Mouse (Mus musculus): Measurements from ENCODE around the gene Flot1.
A peak's percentile ranks its signal among the peaks of the same experiment; 100 is the strongest.

Flot1 gene

DNA sequence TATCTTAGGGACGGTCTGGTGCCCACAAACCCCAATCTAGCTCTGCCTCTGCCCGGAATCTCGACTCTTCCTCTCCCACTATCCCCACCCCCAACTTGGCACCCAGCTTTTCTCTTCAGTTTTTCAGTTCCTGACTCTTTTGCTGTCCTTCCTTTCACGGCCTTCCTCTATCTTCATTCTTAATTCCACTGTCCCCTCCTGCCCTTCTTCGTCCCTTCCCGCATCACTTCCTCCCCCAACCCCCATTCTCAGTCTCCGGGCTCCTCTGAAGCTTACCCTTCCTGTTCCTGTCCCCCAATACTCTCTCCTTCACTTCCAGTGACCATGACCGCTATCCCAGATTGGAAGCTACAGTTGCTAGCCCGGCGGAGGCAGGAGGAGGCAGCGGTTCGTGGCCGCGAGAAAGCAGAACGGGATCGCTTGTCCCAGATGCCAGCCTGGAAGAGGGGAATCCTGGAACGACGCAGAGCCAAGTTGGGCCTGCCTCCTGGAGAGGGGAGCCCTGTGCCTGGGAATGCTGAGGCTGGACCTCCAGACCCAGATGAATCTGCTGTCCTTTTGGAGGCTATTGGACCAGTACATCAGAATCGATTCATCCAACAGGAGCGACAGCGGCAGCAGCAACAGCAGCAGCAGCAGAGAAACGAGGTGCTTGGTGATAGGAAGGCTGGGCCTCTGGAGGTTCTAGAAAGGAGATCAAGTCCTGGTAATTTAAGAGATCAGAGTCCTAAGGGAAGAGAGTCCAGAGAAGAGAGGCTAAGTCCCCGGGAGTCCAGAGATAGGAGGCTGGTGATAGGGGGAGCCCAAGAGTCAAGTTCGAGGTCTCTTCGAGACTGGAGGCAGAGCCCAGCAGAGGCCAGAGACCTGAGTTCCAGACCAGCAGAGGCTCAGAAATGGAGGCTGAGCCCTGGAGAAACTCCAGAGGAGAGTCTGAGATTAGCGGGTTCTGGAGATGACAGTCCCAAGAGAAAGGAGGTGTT, 44.2 kb downstream of the Flot1 start:
- no peak for DNase-seq (ENCODE audit: low spot score)

DNA sequence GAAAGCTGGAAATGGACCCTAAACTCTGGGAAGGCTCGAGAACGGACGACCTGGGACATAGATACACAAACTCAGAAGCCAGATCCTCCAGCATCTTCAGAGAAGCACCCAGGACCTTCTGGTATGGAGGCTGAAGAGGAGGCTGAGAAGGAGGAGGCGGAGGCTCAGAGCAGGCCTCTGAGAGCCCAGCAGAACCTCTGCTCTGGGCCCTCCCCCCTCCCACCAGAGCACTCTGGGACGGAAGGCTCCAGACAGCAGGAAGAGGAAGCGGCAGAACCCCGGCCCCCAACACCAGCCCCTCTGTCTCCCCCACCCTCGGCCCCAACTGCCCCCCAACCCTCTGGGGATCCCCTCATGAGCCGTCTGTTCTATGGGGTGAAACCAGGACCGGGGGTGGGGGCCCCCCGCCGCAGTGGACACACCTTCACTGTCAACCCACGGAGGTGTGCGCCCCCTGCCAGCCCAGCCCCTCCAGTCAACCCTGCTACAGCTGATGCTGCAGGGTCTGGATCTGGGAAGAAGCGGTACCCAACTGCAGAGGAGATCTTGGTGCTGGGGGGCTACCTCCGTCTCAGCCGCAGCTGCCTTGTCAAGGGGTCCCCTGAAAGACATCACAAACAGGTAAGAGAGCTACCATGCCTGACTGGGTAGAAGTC, 45.3 kb downstream of the Flot1 start:
- DNase-seq (ENCODE audit: low spot score), result no peak

DNA sequence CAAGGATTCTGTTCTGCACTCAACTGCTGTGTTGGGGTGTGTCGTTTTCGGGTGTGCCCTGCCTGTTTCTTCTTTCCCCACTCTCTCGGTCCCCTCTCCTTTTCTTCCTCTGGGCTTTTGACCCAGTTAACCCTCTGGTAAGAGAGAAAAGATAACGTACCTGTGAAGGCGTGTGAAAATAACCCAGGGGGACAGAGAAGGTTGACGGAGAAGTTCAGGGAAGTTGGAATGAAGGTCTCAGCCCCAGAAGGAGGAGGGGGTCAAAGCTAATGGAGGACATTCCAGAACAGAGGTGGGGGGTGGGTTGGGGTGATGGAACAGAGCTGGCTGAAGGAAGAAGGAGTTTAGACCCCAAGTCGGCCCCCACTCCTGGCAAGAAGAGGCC, 45.9 kb downstream of the Flot1 start:
- no peak for DNase-seq (ENCODE audit: low spot score)

DNA sequence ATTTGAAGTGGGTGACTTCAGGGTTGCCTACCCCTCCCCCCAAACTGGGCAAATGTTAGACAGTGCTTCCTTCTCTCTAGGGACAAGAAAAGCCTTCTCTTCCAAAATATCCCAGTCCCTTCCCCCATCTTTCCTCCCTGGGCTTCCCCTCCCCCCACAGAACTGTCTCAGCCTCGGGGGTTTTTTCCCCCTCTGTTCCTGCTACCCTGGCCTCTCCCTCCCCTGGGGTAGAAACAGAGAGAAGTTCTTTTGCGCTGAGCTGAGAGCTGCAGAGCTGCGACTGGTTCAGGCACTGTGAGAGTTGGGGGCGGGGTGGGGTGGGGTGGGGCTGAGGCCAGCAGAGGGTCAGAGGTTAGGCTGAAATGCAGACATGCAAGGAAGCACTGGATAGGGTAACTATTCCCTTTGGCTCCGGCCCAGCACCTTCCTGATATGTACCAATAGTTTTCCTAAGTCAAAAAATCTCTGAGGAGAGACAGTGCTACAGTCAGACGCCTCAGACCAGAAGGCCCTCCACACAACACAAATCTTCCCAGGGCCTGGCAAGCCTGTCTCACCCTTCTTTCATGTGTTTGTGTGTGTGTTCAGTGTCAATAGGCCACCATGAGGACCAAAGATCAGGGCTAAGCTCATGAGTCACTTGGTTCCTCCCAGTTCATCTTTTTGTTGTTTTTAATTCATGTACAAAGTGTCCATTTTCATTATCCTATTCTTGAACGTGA, 46.5 kb downstream of the Flot1 start:
- DNase-seq (ENCODE audit: low spot score), result no peak

DNA sequence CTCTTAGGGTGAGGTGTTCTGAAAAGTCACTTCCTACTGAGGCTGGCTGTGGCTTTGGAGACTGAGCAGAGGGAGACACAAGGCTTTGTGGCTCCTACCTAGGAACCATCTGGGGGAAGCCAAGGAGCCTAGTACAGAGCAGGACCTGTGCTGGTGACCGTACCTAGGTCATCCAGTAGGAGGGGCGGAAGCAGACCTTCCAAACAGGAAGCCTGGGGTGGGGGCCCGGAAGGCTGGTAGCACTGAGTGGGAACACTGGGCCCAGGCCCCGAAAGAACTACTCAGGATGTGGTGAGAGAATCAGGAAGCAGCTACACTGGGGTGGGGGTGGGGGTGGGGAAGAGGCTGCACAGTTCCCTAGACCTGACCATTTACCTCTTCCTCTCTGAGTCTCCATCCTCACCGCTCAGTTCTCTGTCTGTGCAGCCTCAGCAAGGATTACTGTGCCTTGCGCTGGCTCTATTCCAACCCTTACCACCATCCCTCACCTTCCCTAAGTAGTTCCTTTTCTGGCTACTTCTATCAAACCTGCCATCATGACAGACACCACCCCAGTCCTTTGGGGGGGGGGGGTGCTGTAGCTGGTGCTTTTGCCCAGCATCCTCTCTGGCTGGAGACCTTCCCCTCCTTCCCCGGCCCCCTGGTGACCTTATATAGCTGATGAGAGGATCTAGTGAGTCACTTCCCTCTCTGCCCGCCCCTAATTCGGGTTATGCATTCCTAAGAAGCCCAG, 47.3 kb downstream of the Flot1 start:
- no peak for DNase-seq (ENCODE audit: low spot score)

DNA sequence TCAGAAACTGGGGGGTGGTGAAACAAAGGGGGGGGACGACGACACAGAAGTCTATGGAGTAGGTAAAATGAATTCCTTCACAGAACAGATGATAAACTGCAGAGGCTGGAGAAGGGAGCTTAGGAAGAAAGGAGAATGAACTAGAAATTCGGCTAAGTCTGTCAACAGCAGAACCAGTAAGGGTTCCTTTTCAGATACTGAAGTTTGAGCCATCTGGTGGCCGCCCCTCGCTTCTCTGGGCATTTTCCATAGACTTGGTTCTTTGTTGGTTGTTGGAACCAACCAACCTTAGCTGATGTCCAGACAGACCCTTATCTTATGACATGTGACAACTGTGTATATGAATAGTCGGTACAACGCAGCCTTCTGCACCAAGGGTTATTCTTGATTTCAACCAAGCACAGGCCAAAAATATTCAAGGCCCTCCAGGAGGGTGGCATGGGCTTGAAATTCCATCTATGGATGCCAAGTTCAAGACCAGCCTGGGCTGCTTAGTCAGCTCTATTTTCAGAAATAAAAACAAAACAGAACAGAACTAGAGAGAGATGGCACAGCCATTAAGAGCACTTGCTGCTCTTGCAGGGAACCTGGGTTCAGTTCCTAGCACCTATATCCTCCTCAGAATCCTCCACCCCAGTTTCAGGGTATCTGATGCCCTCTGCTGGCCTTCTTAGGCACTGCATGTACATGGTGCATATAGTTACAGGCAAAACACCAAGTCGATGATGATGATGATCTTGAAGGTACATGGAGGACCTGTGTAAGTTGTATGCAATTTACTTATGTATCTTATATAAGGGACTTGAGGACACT, 48.1 kb downstream of the Flot1 start:
- no peak for DNase-seq (ENCODE audit: low spot score)

DNA sequence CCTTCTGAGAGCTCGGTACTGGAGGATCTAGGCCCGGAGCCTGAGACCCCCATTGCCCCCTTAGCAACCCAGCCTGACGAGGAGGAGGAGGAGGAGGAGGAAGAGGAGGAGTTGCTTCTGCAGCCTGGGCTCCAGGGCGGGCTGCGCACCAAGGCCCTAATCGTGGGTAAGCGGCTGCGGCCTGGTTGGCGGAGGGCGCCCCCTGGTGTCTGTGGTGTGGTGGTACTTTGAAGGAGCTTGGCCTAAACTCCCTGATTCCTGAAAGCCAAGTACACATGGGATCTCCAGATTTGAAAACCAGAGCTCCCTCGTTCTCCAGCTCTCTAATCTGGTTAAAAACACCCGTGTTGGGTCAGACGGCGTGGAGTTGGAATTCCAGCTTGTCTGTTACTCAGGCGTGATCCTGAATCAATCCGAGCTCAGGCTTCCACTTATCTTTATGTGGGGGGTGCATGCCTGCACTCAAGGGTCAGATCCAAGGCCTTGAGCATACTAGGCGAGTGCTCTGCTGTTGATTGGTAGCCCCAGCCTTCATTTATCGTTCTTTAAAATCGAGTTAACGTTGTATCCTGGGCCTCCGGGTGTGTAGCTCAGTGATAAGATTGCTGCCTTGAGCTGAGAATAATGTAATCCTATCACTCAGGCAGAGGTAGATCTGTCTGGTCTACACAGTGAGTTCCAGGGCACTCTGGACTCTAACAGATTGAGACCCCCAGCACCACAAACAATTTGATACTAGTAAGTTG, 50.9 kb downstream of the Flot1 start:
- DNase-seq (ENCODE audit: low spot score), result peak; percentile 70

DNA sequence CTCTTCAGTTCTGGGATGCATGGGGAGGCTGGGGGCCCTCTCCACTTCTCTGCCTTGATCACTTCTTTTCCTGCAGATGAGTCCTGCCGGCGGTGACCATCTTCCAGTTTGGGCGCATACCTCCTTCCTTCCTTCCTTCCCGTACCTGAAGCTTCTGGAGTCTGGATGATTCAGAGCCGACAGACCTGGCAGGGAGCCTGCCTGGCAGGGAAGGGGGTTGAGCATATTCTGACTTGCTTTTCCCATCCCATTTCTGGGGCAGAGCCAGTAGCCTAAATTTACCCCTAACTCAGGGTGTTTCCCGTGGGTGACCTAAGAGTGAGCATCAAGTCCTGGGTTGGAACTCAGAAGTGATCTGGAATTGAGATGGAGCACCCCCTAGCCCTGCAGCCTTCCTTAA, 51.7 kb downstream of the Flot1 start:
- no peak for DNase-seq (ENCODE audit: low spot score)

DNA sequence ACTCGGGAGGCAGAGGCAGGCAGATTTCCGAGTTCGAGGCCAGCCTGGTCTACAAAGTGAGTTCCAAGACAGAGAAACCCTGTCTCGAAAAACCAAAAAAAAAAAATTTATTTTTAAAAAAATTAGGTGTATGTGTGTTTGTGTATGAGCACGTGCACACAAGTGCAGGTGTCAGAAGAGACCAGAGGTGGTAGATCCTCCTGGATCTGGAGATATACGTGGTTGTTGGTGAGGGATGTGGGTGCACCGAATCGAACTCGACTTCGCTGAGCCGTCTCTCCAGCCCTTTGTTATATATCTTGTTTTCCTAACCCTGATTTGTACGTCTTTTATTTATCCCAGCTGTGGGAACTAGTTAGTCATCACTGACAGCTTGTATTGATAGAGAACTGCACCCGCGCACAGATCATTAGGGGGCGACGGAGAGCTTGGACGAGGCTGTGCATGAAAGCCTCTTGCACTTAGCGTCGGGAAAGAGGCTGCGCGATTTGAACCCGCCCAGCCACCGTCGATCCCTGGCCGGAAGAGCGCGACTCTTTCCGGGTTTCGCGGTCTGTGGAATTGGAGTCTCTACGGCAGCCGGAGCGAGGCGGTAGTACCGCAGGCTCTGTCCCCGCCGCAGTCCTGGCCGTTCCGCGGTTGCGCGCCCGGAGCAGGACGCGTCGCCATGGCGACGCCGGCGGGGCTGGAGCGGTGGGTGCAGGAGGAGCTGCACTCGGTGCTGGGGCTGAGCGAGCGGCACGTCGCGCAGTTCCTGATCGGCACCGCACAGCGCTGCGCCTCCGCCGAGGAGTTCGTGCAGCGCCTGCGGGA, 56.4 kb downstream of the Flot1 start, which contains the start of gene Dhx16:
TSS of gene Dhx16 (plus strand) at position 575 of the 813 bp plus-strand sequence.
- DNase-seq (ENCODE audit: low spot score), result peak; percentile 89
